Mouse (Mus musculus): ENCODE data around the gene Gpr107. TPM values are rescaled to one million over a fixed set of nuclear protein-coding genes. Genes with fewer than 3 reads are reported as not detected.

Gpr107 gene
- total RNA-seq, 2 experiments from 2014 or later = 12.1 to 13.6 TPM

Other genes starting within 250 kb of the Gpr107 start
- 0.17 and 1.1 TPM in 2 replicates for gene Ptges, start 222.5 kb upstream of the Gpr107 start, total RNA-seq (2015)
- 0.71 and 2.6 TPM in 2 replicates for gene Ptges, start 222.5 kb upstream of the Gpr107 start, total RNA-seq (2017)
- 28.6 and 29.4 TPM in 2 replicates for gene Tor1b, start 199.4 kb upstream of the Gpr107 start, total RNA-seq (2015)
- 36.4 and 38.9 TPM in 2 replicates for gene Tor1b, start 199.4 kb upstream of the Gpr107 start, total RNA-seq (2017)
- gene Tor1a, start 184.4 kb upstream of the Gpr107 start, total RNA-seq (2015) = 63.5 and 65.1 TPM in 2 replicates
- 71.7 and 96.5 TPM in 2 replicates for gene Tor1a, start 184.4 kb upstream of the Gpr107 start, total RNA-seq (2017)
- gene BC005624, start 170.1 kb upstream of the Gpr107 start, total RNA-seq (2015) = 40.5 and 43.3 TPM in 2 replicates
- 68.0 and 73.9 TPM in 2 replicates for gene BC005624, start 170.1 kb upstream of the Gpr107 start, total RNA-seq (2017)
- 1.9 and 2.2 TPM in 2 replicates for gene Usp20, start 170.0 kb upstream of the Gpr107 start, total RNA-seq (2015)
- 2.7 TPM in 2 replicates for gene Usp20, start 170.0 kb upstream of the Gpr107 start, total RNA-seq (2017)
- 30.7 and 44.8 TPM in 2 replicates for gene Fnbp1, start 10.3 kb upstream of the Gpr107 start, total RNA-seq (2015)
- gene Fnbp1, start 10.3 kb upstream of the Gpr107 start, total RNA-seq (2017) = 20.9 and 44.7 TPM in 2 replicates
- gene Ncs1, start 93.5 kb downstream of the Gpr107 start, total RNA-seq (2015) = 1.2 and 2.3 TPM in 2 replicates
- 1.7 TPM in 2 replicates for gene Ncs1, start 93.5 kb downstream of the Gpr107 start, total RNA-seq (2017)
- gene Hmcn2, start 162.1 kb downstream of the Gpr107 start, total RNA-seq (2015) = not detected in 2 replicates
- gene Hmcn2, start 162.1 kb downstream of the Gpr107 start, total RNA-seq (2017) = 0.21 TPM in 1 of 2 replicates, not detected in the other